In genomic region chr3:87924996-87925395, GRCm38 (mm10) we compare ENCODE assay signal across 26 mouse cellular contexts. TPM values are rescaled to one million over a fixed set of nuclear protein-coding genes. Genes with fewer than 3 reads are reported as not detected.
A peak's percentile ranks its signal among the peaks of the same experiment; 100 is the strongest.
DNase-seq lines count a peak whose midpoint lies in the region.
"Had no signal": no experiment of that assay in that cellular context is flagged by ENCODE, and none has a peak within 500 bp of the region (broad histone marks: within the 10 kb centered on the region; RNA-seq: fewer than 3 reads in every experiment).

No protein-coding gene starts in this region.

- H3K4me1 ChIP-seq in forebrain, embryonic 10.5 days: peaks cover 20% of the 10 kb centered on the region

- H3K36me3 ChIP-seq in forebrain, embryonic 10.5 days (replicated peaks): peaks cover 68% of the 10 kb centered on the region

- 92% methylated on average over 7 of the region's 7 CpGs for WGBS in forebrain, embryonic 10.5 days

- H3K9me3 ChIP-seq in forebrain, embryonic 10.5 days: no peaks in the 10 kb centered on the region
- H3K9me3 ChIP-seq: embryonic facial prominence, embryonic 12.5 days; embryonic facial prominence, embryonic 15.5 days; forebrain, embryonic 12.5 days; forebrain, embryonic 15.5 days; heart, embryonic 10.5 days; heart, embryonic 13.5 days had no signal

- no peaks in the 10 kb centered on the region for H3K27me3 ChIP-seq in forebrain, embryonic 10.5 days (ENCODE audit: poor library complexity, severe bottlenecking)
- H3K27me3 ChIP-seq: embryonic facial prominence, embryonic 12.5 days; embryonic facial prominence, embryonic 15.5 days; forebrain, embryonic 12.5 days; forebrain, embryonic 15.5 days; heart, embryonic 13.5 days had no signal

- H3K27ac ChIP-seq in forebrain, embryonic 10.5 days: no peak overlapping the region
- H3K27ac ChIP-seq: embryonic facial prominence, embryonic 12.5 days; embryonic facial prominence, embryonic 15.5 days; forebrain, embryonic 12.5 days; forebrain, embryonic 15.5 days; heart, adult 2 months; heart, embryonic 10.5 days; heart, embryonic 13.5 days; hindbrain, embryonic 14.5 days; hindbrain, postnatal 0 days had no signal

- H3K4me3 ChIP-seq in forebrain, embryonic 10.5 days: no peak overlapping the region; the same call in 1 of the 2 replicates
- H3K4me3 ChIP-seq: embryonic facial prominence, embryonic 12.5 days; embryonic facial prominence, embryonic 15.5 days; forebrain, embryonic 12.5 days; forebrain, embryonic 15.5 days; heart, adult 2 months; heart, embryonic 10.5 days; heart, embryonic 13.5 days had no signal

- peak; percentile 8 for DNase-seq in kidney, adult 9 months
- DNase-seq in kidney, postnatal 14 days: no peak
- peak; percentile 52 for DNase-seq in adrenal gland, postnatal 10 days
- peak; percentile 12 for DNase-seq in adrenal gland, postnatal 25 days
- DNase-seq in forebrain, embryonic 10.5 days (ENCODE audit: extremely low spot score, low spot score): no peak
- DNase-seq in frontal cortex, postnatal 36 days (ENCODE audit: low spot score in 2 of 2): no peak
- DNase-seq: cerebellum, adult 11 months; cerebellum, adult 2 months; cerebellum, adult 9-11 months; cerebellum, postnatal 25 days; gastrocnemius, postnatal 10 days; gastrocnemius, postnatal 36 days; heart, adult 2 months; heart, postnatal 14 days; heart, postnatal 4 days had no signal

RNA-seq across cellular contexts. Expression of gene Isg20l2, which starts 5.1 kb away (rescaled TPM):
- 10 to 100 TPM; 22.9 to 24.3 TPM for total RNA-seq in adrenal gland, postnatal 10 days (2021)
- total RNA-seq in adrenal gland, postnatal 25 days (2021): 22.7 and 22.8 TPM in 2 replicates
- polyA plus RNA-seq in forebrain, embryonic 10.5 days (2016; fragmentation: Nextera tagmentation; extraction: Ambion mirVana): 87.7 and 88.3 TPM in 2 replicates

RNA-seq across cellular contexts. Expression of gene Rrnad1, which starts 5.5 kb away (rescaled TPM):
- total RNA-seq in adrenal gland, postnatal 10 days (2021): 10 to 100 TPM; 12.4 to 16.3 TPM
- total RNA-seq in adrenal gland, postnatal 25 days (2021): 17.9 and 24.1 TPM in 2 replicates
- 19.1 and 22.8 TPM in 2 replicates for polyA plus RNA-seq in forebrain, embryonic 10.5 days (2016; fragmentation: Nextera tagmentation; extraction: Ambion mirVana)

RNA-seq across cellular contexts. Expression of gene Mrpl24, which starts 5.7 kb away (rescaled TPM):
- 100 to 1,000 TPM; 104 to 123 TPM for total RNA-seq in adrenal gland, postnatal 10 days (2021)
- total RNA-seq in adrenal gland, postnatal 25 days (2021): 113 and 156 TPM in 2 replicates
- polyA plus RNA-seq in forebrain, embryonic 10.5 days (2016; fragmentation: Nextera tagmentation; extraction: Ambion mirVana): 71.4 and 74.8 TPM in 2 replicates

RNA-seq across cellular contexts. Expression of gene Hdgf, which starts 18.9 kb away (rescaled TPM):
- 100 to 1,000 TPM; 161 to 162 TPM for total RNA-seq in adrenal gland, postnatal 10 days (2021)
- total RNA-seq in adrenal gland, postnatal 25 days (2021): 173 and 198 TPM in 2 replicates
- polyA plus RNA-seq in forebrain, embryonic 10.5 days (2016; fragmentation: Nextera tagmentation; extraction: Ambion mirVana): 199 and 219 TPM in 2 replicates

RNA-seq across cellular contexts. Expression of gene Crabp2, which starts 23.5 kb away (rescaled TPM):
- under 1 TPM; 0.48 to 0.76 TPM for total RNA-seq in adrenal gland, postnatal 10 days (2021)
- not detected in 2 replicates for total RNA-seq in adrenal gland, postnatal 25 days (2021)
- 834 and 866 TPM in 2 replicates for polyA plus RNA-seq in forebrain, embryonic 10.5 days (2016; fragmentation: Nextera tagmentation; extraction: Ambion mirVana)
- total RNA-seq: granulocyte monocyte progenitor cell, adult 5-6 weeks had no signal
- polyA plus RNA-seq: CD4-positive, CD25-positive, alpha-beta regulatory T cell, adult 4 months; heart, adult 2 months; inflammation-experienced regulatory T-cells, adult 6 months had no signal

Comparison
In these comparisons a context has a peak if more than half of its experiments do, and no peak if none do; other contexts are left out.
1. DNase-seq: peak in kidney, adult 9 months (single experiment), adrenal gland, postnatal 10 days (single experiment) and adrenal gland, postnatal 25 days (single experiment); none in kidney, postnatal 14 days (single experiment), forebrain, embryonic 10.5 days (single experiment) and frontal cortex, postnatal 36 days (0 of 2).